Mouse (Mus musculus) megakaryocyte, adult 5-6 weeks (primary cell): ENCODE data around the gene Cbfa2t3. TPM values are rescaled to one million over a fixed set of nuclear protein-coding genes. Genes with fewer than 3 reads are reported as not detected.
A peak's percentile ranks its signal among the peaks of the same experiment; 100 is the strongest.

ENCODE experiments used
- ATAC-seq: 2 replicates; pipeline ENCODE4 v1.8.0; 2016; ENCODE audit warnings: mild to moderate bottlenecking, inconsistent platforms; ENCODE audit not compliant: poor library complexity, severe bottlenecking
- total RNA-seq, 2 experiments: library from RNA; stranded (forward) in 1 of 2; stranded (reverse) in 1 of 2; fragments of 153-499, 151-499 nt in 1 of 2; fragments of 221-1000, 200-1000 nt in 1 of 2; gene quantifications; 2 replicates each; pipeline versions ENCODE4 v1.2.3 to v1.2.4; 2015 to 2017

Gene Cbfa2t3
- total RNA-seq, 2 experiments from 2014 or later, result 25.1 to 29.5 TPM

GRCm38 (mm10) chr8:122669370-122669769 is 29.5 kb downstream of the Cbfa2t3 start:
- no peak for ATAC-seq

GRCm38 (mm10) chr8:122667854-122668253 is 31.1 kb downstream of the Cbfa2t3 start:
- ATAC-seq, result no peak

- ATAC-seq, result peak; percentile 50
Measured at GRCm38 (mm10) chr8:122666827-122667226, 32.1 kb downstream of the Cbfa2t3 start.

- ATAC-seq, result peak; percentile 39
Measured at GRCm38 (mm10) chr8:122666338-122666764, 32.6 kb downstream of the Cbfa2t3 start.

- no peak for ATAC-seq
Measured at GRCm38 (mm10) chr8:122665667-122666316, 33.1 kb downstream of the Cbfa2t3 start.

DNA sequence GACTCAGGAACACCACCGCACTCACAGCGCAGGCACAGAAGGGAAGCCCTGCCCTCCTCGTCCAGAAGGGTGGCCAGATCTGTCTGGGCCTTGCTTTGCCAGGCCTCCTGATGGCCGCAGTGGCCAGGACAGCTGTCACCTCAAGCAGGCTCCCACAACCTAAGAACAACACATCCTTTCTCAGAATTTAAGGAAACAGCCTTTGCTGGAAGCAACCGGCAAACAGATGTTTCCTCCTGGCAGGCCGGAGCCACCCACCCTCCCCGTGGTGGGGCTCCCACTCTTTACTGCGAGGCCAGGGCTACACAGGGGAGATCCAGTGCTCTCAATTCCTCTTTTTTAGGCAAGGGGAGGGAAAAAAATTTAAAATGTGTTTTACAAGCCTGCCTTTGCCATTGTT is 33.7 kb downstream of the Cbfa2t3 start:
- ATAC-seq, result peak; percentile 66

DNA sequence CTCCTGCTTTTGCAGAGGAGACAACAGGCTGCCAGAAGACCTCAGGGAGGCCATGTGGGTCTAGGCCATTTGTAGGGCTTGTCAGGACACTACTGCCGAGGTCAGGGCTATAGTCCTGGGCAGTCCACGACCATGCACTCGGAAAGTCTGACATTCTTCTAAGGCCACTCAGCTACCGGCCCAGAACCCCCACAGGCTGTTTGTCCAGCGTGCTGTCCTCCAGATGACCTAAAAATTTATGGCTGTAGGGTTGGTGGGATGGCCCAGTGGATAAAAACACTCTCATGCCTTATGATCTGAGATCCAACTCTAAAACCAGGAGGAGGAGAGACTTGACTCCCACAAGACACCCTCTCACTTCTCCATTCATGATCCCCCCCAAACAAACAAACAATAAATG is 35.2 kb downstream of the Cbfa2t3 start:
- no peak for ATAC-seq

DNA sequence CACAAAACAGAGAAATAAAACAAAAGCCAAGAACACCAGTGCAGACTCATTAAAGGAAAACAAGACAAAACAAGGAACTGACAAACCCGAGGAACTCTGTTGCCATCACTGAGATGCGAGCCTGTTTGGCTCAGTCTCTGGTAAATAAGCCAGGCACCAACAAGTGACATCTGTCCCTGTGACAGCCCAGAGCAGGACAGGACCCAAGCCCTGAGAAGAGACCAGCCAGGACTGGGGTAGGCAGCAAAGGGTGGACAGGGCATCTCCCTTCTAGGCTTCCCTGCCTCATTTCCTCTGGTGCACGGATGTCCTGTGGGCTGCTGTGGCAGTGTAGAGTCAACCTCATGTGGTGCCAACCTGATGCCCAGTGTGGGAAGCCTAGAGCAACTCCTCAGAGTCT is 35.8 kb downstream of the Cbfa2t3 start:
- ATAC-seq, result no peak

- no peak for ATAC-seq
Measured at GRCm38 (mm10) chr8:122661894-122662293, 37.0 kb downstream of the Cbfa2t3 start.

DNA sequence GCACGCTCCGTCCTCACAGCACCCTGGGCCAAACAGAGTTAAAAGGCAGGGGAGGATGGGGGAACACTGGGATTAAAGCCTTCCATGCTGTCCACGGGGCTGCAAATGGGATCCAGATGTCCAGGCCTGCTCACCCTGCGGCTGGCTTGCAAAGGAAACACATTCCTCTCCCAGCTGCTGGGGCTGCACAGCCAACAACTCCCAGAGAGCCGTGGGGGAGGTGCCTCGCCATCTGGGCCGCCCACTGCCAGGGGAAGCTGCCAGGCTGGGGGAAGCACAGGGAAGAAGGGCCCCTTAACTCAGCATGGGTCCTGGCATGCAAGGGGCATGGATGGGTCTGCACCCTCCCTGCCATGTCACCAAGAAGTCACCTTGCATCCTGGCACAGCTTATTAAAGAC is 37.8 kb downstream of the Cbfa2t3 start:
- ATAC-seq, result no peak

GRCm38 (mm10) chr8:122660022-122660421 is 38.9 kb downstream of the Cbfa2t3 start:
- ATAC-seq, result 0 out of 2 replicates have a peak, but pooled peaks have one; percentile 23

GRCm38 (mm10) chr8:122658807-122659160 is 40.1 kb downstream of the Cbfa2t3 start:
- ATAC-seq, result no peak

DNA sequence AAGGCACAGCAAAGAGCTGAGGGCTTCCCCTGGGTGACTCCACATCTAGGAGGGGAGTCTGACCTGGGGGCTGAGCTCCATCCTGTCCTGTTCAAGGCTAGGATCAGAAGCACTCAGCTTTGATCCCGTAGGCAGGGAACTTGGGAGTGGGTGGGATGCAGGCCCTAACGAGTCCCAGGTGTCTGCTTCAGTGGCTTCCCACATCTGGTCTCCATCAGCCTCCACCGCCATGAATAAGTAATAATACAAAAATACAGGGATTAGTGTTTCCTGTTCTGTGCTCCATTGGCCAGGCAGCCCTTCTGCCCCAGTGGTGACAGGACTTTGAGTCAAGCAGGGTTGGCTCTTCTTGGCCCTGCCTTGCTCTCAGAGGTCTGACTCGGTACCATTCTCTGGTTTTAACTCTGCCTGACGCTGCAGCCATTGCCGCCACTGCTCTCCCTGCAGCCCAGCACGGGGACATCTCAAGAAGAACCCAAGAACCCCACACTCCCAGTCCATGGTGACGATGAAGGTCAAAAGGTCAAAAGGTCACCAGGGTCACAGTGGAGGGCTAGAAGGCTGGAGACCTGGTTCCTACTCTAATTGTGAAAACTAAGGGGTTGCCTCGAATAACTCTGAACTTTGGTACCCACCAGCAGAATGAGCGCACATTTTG is 40.6 kb downstream of the Cbfa2t3 start:
- no peak for ATAC-seq

- ATAC-seq, result no peak
Measured at GRCm38 (mm10) chr8:122656056-122656999, 42.6 kb downstream of the Cbfa2t3 start.

GRCm38 (mm10) chr8:122654768-122655167 is 44.1 kb downstream of the Cbfa2t3 start:
- ATAC-seq, result no peak

GRCm38 (mm10) chr8:122652643-122653042 is 46.3 kb downstream of the Cbfa2t3 start:
- no peak for ATAC-seq

DNA sequence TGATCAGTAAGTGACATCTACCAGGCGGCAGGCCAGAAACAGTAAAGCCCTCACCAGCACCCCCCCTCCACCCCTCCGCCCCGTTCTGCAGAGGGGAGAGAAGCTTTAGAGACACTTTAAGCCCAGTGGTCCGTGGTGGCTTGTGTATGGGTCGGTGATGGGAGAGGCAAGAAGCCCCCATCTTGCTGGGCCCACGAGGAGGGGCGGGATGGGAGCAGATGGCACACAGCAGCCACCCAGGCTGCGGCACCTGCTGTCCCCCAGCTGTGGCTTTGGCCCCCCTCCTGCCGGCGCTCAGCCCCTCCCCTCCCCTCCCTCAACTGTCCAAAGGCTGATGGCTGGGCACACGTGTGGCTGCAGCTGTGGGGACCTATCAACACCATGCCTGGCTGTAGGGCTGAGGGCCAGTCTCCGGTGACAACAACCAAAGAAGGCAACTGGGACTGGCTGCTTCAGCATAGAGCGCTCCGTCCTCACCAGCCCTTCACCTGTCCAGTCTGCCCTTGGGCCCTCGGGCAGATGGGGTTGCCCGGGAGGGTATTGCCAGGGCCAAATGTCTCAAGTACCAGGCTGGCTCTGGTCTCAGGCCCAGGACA is 47.5 kb downstream of the Cbfa2t3 start:
- no peak for ATAC-seq

GRCm38 (mm10) chr8:122648192-122648970 is 50.5 kb downstream of the Cbfa2t3 start:
- no peak for ATAC-seq

DNA sequence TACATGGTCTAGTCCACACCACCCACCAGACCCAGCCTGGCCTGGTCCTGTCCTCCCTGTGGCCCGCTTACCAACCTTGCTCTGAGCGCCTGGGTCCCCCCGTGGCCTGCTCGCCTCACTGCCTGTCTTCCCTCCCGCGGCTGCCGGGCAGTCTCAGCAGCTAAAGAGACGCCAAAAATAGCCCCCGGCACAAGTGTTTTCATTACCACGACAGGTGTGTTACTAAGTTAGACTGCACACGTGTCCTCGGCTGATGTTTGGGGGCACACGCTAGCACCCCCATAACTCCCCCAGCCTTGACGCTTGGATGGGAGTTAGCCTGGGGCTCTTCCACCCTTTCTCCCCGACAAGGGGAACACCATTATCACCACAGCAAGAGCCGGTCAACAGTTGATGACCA is 52.6 kb downstream of the Cbfa2t3 start:
- no peak for ATAC-seq
